Mouse (Mus musculus) cerebellum, adult 9-10 months (tissue): Measurements from ENCODE around the gene St14.
"Not testable (repeated sequence)": the region's sequence is repeated elsewhere in the genome, so short reads cannot be mapped to it uniquely, and the experiment has no call there.

Experiments used
- DNase-seq: peaks from one replicate; pipeline ENCODE4 v3.0.0; 2022

St14 gene

GRCm38 (mm10) chr9:31131205-31131968 lies at the start of gene St14:
TSS of gene St14 (minus strand) at chr9:31131853.
- DNase-seq, result no peak

GRCm38 (mm10) chr9:31177692-31178091 lies 46.0 kb upstream of the St14 start:
- no peak for DNase-seq

GRCm38 (mm10) chr9:31176379-31177130 lies 44.9 kb upstream of the St14 start:
- peak; percentile 86 for DNase-seq

- DNase-seq, result no peak
Measured at GRCm38 (mm10) chr9:31175978-31176377, 44.3 kb upstream of the St14 start.

DNA sequence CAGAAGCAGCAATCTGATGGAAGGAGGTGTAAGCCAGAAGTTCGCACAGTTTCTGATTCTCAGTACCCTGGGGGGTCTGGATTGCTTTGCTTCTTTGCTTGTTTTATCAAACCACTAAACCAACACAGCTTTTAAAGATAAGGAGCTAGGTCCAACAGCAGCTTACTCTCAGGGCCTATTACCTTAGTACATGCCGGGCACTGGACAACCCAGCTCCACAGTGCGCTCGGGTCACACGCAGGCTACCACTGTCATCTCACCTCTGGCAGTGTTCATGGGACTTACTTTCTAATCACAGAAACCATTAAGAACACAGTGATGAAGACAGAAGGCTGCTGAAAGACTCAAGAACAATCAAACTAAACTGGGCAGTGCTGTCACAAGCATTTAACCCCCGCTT lies 43.7 kb upstream of the St14 start:
- DNase-seq, result no peak

DNA sequence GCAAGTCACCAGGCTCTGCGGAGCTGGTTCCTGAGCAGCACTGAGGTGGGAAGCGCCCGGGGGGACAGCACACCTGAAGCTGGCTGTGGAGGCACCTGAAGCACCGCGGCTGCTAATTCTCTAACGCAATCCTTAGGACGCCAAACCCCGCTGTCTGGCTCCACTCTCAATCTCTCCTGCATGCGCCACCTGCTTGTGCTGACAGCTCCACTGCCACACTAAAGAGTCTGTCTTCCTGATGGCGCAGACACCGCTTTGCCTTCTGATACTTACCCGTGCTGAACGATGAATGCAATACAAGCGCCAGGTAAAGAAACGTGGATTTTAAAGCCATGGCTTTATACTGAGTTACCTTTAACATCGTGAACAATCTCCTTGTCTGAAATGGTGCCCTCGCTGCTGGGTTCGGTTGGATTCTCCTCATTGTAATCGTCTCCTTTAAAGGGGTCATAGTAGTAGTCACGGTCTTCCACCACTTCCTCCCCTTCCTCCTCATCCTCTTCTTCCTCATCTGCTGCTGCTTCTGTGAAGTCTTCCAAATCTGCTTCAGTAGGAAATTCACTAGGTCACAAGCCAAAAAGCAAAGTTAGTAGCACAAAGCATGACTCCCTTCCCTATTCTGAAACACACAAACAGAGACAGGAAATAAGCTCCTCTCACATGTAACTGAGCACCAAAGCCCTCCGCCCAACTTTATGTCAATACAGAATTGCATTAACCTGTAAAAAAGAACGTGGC lies 36.9 kb upstream of the St14 start:
- no peak for DNase-seq

DNA sequence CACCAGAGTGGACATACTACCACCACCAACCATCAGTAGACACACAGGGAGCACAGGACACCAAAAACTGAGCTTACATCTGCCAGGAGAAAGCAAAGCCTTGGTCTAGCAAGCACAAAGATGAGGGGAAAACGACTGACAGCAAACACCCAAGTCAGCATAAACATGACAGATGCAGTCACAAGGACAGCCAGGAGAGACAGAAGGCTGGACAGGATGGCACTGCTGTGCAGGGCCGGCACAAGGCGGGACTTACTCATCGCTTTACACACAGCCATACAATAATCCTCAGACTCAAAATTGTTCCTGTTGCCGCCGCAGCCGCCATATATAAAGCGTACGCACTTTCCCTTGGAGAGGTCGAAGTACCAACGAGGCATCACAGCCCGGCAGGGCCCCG lies 35.7 kb upstream of the St14 start:
- peak; percentile 54 for DNase-seq

GRCm38 (mm10) chr9:31165505-31165904 lies 33.9 kb upstream of the St14 start:
- not testable (repeated sequence) for DNase-seq

GRCm38 (mm10) chr9:31163327-31163726 lies 31.7 kb upstream of the St14 start:
- DNase-seq, result no peak

DNA sequence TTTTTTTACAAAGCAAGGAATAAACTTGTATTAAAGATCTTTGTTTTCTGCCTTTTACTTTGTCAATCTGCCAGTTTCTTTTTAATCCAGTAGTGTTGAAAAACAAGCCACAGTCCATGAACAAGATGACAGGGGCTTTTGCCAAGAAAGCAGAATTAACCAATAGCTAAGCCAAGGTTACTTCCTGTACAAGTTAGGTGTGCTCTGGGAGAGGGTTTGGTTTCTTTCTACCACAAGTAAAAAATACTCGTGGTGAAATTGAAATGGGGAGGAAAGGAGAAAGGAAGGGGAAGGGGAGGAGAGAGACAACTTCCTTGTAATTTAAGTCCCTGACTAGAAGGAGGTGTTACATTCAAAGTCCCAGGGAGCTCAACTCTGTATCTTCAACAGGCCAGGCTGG lies 31.3 kb upstream of the St14 start:
- DNase-seq, result no peak

GRCm38 (mm10) chr9:31159910-31160309 lies 28.3 kb upstream of the St14 start:
- no peak for DNase-seq

DNA sequence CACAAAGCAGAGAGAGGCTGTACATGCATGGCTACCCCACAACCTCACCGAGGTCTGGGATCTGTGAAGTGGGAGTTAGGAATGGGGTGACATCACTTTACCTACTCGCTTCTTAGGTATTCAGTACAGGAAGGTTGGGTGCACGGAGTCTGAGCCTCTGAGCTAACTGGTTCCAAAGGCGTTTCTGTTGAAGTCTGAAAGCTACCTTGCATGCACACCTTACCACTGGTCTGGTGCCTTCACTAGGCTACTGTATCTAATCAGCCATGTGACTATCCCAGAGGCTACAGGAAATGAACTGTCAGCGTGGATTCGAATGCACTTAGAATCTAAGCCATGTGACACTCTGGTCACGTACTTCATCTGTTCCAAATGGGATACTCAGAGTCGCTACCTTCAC lies 24.9 kb upstream of the St14 start:
- no peak for DNase-seq

DNA sequence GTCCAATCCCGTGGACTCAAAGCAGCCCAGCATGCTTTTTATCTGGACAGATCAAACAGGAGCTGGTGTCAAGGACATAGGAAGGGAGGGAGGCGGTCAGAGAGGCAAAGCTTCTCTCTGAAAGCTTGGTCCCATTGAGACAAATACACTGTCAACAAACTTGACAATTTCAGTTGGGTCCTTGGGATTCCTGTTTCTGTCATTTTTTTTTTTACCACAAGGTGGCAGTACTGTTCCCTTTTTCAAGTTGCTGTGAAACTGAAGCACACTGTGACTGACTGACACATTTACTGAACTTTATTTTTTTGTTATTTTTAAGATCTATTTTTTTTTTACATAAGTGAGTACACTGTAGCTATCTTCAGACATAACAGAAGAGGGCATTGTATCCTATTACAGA lies 19.4 kb upstream of the St14 start:
- DNase-seq, result peak; percentile 58

GRCm38 (mm10) chr9:31148135-31148534 lies 16.5 kb upstream of the St14 start:
- DNase-seq, result no peak

GRCm38 (mm10) chr9:31145272-31145925 lies 13.7 kb upstream of the St14 start:
- DNase-seq, result no peak

DNA sequence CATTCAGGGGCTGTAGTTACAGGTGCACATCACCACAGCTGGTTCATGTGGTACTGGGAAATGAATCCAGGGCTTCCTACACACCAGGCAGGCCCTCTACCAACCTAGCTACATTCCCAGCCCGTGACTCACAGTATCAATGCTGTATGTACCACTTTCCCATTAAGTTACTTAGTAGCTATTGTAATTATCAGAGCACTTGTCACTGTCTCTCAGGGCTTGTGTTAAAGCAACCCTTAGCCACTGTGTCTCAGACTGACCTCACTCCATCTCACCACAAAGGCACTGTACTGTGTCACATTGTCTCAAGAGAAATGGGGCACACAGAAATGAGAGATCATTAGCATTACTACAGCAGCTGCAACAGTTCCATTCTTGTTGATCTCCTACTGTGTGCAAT lies 11.3 kb upstream of the St14 start:
- no peak for DNase-seq

- DNase-seq, result no peak
Measured at GRCm38 (mm10) chr9:31133131-31133530, 1.5 kb upstream of the St14 start.

DNA sequence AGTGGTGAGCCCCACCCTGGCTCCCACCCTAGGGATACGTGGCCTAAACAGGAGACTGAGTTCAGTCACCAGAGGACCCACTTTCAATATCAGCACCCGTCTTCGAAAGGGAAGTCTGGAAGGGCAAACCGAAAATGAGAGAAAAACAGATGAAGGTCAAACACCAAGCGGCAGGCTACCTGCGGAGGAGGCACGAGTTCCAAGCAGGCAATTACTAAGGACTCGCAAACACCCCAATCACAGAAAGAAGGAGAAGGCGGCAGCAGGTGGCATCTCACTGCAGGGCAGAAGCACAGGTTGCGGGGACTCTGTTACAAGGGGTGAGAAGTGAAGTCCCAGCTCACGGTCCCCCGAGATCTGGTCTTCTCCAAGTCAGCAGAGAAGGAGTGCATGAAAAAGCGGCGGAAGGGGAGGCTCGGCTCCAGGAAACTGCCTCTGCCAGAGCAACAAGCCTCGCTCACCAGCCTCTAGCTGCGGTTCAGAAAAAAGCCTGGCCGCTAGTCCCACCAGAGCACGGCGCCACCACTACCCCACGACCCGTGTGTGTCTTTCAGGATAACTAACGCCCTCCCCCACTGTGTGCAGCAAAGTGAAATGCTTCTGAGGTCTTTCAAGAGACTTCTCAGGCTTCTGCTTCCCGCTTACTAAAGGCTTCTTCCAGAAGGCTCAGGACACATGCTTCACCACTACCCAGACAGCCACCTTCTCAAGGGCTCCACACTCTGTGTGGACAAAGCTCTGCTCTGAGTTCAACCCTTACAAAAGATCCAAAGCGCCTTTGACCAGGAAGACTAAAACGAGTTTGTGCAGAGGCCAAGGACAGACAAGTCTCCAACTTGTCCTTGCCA lies 1.1 kb downstream of the St14 start:
- DNase-seq, result no peak

- no peak for DNase-seq
Measured at GRCm38 (mm10) chr9:31129956-31130355, 1.7 kb downstream of the St14 start.

DNA sequence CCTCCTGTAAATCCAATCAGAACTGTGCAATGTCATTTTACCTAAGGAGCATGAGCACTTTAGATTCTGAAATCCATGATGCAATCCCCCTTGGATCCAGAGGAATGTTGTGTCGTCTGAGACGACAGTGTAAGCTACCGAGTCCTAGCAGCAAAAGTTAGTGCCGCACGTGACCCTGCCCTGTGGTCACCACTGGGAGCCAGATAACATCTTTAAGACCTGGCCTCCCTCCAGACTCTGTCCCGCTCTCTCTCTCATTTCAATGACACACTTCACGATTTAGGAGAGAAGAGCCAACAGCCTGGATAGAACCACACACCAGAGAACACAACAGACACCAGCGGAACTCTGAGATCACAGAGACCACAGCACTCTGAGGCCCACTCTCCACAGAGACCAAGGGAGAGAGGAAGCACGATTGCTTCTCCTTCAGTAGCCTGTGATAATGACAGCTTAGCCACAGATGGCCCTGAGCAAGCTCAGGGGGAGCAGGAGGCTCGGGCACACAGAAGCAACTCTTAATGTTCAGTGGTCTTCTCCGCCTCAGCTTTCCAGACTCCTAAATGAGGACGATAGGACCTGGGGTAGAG lies 3.7 kb downstream of the St14 start:
- DNase-seq, result no peak

DNA sequence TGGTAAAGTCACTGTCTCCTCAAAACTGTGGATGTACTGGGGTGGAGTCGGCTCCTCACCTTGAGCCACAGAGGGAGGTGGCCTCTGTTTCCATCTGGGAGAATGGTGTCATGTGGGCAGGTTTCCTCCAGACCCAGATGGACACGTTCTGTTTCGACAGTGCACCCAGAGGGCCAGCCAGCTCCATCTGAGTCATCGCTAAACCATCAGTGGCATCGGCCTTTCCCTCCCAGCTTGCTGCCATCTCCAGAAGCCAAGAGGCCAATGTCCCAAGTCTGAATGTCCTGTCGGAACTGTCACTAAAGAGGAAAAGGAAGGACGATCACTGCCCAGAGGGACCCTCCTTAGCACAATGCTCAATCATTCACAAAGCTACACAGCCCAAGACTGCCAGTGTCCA lies 5.6 kb downstream of the St14 start:
- DNase-seq, result no peak
